Mouse (Mus musculus) fat pad, adult 2 months (tissue): Measurements from ENCODE around the gene Gtf3c5.
A peak's percentile ranks its signal among the peaks of the same experiment; 100 is the strongest.

ENCODE experiments used
- DNase-seq: peaks from one replicate; pipeline ENCODE4 v3.0.0-alpha.2; 2011; ENCODE audit warnings: low read depth, low spot score; ENCODE audit errors: extremely low read depth

The Gtf3c5 gene

DNA sequence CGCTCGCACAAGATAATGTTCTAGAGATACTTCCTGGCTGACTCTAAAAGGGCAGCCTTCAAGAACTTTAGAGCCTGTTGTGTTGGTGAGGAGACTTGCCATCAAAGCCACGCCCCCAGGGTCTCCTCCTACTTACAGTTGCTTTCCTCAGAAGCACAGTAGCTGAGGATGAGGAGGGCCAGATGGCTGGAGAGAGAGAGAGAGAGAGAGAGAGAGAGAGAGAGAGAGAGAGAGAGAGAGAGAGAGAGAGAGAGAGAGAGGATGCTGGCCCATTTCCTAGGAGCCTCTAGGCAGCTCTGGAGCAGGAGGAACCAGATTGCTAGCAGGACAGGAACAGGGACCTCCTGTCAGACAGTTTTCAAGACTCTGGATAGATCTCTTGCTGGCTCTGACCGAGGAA is 47.4 kb downstream of the Gtf3c5 start:
- DNase-seq = no peak

DNA sequence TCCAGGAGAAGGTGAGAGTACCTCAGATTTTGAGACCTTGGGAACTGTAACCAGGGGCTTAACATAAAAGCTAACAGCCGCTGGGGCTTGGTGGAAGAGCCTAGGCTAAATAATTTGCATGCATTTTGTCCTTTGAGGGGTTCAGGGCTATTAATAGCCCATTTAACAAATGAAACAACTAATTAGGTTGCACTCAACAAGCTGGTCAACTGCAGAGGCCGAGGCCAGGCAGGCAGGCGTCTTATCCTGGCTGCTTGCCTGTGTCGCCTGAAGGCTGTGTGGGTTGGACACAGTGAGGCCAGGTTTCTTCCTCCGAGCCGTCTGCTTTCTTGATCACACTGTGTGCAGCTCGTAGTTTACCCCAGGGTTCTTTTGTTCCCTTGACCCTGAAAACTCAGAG is 47.9 kb downstream of the Gtf3c5 start:
- DNase-seq = peak; percentile 64

DNA sequence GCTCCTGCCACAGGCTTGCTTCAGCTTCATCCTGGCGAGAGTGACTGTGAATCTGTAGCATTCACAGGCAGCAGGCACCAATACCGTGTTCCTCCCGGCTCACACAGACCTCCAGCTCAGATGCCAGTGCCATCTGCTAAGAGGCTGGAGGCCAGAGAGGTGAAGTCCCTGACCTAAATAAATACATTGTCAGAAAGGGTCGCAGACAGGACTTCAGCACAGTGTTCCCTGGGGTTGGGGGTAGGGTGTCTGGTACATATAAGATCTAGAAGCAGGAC is 48.3 kb downstream of the Gtf3c5 start:
- DNase-seq = no peak

DNA sequence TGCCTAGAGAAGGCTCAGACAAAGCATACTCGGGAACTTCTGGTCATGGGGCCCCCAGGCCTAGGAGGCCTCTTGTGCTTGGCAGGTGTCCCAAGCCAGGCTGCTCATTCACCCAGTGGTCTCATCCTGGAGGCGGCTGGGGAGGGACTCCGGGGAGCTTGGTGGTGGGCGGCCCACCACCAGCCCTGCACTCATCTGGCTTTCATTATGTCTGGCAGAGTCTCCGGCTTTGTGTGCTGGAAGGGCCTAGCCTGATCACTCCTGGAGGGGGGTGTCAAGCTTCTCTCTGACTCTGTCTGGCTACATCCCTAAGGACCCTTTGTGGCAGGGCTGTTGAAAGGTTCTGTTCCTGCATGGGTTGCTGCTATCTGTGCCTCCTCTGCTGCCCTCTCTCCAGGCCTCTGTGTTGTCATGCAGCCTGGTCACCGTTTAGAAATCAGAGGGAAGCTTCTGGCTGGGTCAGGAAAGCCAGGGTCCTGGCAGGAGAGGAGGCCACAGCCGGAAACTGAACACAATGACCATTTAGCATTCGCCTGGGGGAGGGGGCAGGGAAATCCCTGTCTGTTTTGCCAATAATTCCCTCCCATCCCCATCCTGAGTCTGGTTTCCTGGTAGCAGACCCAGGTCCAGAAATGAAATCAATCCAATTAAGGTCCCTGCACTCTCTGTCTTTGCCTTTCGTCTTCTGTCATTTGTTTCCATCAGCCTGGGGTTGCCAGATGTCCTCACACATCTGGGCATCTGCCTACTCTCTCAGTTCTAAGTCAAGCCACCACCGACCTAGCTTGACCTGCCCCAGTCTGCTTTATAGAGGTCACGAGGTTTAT is 48.9 kb downstream of the Gtf3c5 start:
- no peak for DNase-seq

DNA sequence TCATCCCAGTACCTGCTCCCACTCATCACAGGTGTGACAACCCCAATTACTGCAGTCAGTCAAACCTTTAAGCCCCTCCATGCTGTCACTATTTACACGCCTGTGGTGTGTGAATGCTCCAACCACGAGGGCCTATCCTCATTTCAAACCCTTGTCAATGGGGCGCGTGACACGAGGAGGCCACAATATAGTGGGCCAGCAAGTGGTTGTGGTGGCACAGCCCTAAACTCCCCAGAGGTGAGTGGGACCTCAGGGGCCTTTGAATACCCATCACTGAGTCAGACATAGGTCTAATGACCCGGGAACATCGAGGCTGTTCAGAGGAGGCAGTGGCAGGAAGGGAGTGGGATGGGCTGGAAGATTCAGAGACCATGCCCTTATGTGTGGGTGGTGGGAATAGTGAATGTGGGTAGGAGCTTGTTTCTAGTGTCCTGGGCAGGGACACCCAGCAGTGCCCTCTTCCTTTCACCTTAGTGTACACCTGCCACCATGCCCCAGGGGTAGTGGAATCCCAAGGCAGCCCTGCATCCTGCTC is 49.6 kb downstream of the Gtf3c5 start:
- DNase-seq = no peak

DNA sequence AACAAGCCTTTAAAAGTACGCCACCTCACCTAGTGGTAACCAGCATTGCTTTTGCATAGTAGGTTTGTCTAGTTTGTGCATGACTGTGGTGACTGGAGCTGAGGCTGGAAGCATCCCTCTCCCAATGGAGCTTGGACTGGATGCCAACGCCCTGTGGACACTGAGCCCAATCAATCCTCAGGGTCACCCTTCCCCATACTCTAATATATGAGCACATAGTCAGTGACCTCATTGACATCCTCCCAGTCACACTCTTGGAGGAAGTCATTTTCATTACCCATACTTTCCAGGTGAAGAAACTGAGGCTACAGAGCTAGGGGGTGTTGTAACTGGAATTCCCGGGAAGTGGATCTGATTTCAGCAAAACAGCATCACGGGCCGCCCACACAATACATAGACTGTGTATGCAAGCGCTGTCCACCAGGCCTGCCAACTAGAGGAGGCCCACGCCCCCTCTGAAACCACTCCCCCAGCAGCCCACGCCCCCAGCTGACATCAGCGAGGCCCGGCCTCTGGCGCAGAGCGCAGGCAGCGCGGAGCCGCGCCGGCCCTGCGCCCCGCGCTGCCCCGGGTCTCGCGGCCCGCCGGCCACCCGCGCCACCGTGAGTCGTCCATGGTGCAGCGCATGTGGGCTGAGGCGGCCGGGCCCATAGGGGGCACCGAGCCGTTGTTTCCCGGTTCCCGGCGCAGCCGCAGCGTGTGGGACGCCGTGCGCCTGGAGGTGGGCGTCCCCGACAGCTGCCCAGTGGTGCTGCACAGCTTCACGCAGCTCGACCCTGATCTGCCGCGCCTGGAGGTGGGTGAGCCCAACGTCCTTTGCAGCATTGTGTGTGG is 50.4 kb downstream of the Gtf3c5 start:
- DNase-seq = peak; percentile 74

DNA sequence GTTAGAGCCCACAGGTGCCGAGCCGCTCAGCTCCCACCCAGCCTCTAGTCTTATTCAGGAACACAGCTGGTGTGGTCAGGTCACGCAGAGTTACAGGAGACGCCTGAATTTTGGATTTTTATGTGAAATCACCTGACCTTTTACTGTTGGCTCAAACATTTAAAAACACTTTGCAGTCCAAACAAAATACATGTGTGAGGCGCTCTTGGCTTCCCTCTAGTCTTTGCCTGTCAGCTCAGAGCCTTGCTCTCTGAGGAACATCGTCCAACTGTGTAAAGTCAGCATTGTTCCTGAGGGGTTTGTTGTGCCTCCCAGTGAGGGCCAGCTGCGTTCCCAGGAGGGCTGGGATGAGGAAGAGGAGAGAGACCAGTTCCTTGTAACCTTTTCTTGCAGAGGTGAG is 53.2 kb downstream of the Gtf3c5 start:
- peak; percentile 54 for DNase-seq

DNA sequence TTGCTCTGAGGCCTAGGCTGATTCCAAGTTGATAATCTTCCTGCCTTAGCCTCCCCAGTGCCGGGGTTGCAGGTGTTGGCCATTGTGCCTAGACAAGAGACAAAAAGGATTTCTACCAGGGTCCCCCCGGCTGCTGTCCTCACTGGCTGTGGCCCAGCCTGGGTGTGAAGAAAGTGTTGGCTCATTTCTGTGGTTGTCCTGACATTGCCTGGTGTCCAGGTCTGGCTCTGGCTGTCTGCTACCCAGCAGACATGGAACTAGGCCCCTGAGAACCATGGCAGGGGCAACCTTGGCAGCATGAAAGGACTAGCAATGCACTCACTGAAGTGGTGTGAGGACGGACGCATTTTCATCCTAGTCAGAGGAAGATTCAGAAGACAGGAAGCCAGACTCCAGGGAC is 53.7 kb downstream of the Gtf3c5 start:
- no peak for DNase-seq

DNA sequence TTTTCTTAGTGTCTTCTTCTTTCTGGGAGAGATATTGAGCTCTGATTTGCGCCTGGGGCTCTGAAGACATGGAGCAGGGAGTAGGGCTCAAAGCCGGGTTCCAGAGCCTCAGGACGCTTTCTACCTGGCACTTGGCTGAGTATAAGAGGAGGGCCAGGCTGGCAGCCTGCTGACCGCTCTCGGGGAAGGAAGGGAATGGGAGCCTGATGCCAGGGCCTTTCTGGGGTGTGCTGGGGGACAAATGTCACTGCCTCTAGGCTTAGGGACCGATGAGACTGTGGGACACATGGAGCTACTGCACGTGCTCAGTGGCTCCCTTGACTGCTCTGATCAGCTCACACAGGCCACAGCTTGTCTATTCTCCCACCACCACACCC is 55.2 kb downstream of the Gtf3c5 start:
- DNase-seq = no peak

DNA sequence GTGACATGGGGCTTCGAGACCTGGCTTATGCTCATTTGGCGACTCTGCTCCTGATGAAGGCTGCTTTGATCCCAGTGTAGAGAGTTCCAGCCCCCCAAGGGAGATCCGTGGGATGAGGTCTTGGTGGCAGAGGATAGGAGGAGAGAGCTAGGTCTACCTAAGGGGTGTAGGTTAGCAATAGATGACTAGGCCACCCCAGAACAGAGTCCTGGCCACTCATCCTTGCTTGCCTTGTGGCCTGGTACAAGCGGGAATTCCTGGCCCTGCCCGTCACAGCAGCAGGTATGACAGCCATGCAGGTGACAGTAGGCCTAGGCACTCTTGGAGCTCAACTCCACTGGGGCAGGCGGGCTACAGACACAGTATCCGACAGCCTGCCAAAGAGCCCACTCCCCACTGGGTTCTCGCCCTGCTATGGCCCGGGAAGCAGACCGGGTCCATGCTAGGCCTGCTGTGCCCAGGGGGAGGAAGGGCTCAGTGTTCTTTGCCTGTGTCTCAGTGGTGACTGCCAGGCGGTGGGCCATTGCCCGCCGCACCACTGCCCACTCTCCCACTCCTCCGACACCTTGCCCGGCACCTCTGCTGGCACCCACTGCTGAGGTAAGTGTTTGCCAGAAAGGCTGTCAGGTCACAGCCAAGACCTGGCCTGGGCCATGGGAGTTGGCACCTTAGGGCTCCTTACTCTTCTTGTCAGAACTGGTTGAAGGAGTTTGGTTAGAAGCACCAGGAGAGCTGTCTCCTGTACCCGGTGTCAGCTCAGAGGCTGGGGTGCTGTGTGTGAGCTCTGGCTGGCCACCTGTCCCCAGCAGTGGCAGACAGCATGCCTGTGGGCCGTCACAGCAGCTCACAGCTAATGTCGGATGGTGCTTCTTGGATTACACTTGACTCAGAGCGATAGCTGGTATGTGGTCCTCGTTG is 55.9 kb downstream of the Gtf3c5 start:
- DNase-seq = peak; percentile 77

DNA sequence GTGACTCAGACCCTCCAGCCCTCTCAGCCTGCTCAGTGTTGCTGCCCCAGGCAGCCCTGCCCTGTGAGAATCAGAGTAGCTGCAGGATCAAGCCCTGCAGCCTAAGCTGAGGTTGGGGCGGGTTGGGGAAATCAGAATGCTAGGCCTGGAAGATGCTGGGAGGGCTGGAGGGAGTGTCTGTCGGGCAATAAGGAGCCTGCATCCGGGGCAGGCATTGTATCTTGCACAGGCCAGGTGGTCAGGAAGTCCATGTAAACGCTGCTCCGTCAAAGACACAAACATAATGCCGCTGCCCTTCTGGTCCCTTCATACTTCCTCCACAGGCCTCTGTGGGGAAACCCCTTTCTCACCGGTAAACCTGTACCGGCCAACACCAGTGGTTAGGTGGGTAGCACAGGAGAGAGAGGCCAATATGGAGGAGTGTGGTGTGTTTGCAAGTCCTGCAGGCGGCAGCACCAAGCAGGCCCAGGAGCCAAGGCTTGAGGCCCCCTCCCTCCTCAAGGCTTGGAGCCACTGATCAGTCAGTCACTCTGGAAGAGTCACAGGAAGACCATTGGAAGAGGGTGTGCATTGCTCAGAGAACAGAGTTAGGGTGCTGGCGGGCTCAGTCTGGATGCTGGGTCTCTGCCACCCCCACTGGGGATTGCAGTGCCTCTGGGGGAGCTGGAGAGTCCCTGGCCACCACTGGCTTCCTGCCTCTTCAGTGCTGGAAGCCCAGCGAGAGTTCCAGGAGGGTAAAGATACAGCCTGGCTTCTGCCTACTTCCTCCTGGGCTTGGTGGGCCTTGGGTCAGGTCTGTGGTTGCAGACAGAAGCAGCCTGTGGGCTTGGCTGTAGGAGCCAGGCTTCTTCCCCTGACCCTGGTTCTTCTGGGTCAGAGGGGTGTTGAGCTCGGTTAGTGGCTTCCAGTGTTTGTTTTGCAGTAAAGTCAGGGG is 57.3 kb downstream of the Gtf3c5 start:
- no peak for DNase-seq

DNA sequence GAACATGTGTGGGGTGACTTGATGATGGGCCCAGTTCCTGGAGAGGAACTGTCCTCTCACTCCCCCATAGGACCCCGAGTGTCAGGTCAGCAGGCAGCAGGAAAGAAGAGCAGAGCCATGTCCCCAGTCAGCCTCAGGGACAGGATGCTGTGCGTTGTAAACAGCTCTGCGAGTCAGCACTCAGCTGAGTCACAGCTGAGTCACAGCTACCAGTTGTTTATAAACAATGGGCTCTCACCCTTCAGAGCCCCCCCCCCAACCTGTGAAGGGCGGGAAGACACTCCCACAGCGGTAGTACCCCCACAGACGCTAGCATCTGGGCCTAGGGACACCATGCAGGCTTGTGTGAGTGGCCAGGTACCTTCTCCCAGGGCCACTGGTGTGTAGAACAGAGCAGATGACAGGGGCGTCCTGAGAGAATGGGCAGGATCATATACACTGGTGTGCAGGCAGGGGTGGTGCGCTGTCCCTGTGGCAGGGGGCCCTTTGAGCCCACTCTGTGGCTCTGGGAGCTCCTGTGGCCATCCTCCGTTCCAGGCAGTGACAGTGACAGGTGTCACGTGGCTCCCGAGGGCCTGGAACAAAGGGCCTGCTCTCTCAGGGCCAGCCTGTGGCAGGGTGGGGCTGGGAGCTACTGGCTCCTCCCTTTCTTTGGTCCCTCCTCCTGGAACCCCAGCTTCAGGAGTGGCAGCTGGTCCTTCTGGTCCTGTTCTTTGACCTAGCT is 58.2 kb downstream of the Gtf3c5 start:
- DNase-seq = no peak

DNA sequence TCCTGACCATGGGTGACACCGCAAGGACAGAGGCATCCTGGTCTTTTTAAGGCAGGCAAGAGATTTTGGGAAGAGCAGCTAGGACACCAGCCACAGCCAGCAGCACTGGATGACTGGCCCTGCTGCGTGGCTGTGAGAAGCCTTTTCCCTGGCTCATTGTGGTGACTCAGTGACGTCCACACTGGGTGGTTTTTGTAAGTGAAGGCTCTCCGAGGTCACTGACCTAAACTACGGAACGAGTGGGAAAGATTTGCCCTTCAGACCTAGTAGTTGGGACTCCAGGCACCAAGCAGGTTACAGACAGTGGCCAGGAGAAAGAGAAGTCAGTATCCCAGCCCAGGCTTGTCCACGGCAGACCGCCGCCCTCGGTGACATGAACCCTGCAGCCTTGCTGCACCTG is 59.1 kb downstream of the Gtf3c5 start:
- no peak for DNase-seq

DNA sequence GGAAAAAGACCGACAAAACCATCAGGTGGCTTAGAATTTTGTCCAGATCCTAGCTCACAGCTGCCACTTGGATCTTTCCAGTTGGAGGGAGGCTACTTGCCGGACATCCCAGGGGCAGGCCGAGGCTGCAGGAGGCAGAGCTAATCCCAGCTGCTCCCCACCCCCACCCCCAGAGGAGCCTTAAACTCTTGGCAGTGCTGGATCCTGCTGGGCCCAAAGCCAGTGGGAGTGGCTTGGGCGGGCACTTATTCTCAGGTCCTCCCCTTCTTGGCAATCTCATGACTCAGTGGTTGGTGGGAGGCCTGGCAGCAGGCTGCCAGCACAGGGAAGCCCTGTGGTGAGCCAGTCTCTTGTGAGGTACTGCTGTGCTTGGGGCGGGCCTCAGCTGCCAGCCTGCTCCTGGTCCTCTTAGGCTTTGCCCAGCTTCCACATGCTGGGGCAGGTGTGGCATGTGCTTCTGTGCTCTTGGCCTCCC is 59.9 kb downstream of the Gtf3c5 start:
- DNase-seq = peak; percentile 85

DNA sequence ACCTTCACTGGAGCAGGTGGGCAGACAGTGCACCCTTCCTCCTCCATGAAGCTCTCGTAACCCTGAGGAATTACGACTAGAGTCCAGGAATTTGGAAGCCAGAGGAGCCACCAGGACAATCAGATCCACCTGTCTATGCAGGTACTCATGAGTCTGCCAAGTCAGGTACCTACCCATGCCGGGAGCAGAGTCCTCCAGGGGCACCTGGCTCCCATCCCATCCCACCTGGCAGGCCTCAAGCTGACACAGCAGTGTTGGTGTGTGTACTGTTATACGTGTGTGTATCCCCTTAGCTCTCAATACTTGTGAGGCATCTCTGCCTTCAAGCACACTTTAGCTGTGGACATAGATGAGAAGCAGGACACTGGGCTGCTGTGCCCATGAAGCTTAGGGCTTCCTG is 61.4 kb downstream of the Gtf3c5 start:
- DNase-seq = no peak

DNA sequence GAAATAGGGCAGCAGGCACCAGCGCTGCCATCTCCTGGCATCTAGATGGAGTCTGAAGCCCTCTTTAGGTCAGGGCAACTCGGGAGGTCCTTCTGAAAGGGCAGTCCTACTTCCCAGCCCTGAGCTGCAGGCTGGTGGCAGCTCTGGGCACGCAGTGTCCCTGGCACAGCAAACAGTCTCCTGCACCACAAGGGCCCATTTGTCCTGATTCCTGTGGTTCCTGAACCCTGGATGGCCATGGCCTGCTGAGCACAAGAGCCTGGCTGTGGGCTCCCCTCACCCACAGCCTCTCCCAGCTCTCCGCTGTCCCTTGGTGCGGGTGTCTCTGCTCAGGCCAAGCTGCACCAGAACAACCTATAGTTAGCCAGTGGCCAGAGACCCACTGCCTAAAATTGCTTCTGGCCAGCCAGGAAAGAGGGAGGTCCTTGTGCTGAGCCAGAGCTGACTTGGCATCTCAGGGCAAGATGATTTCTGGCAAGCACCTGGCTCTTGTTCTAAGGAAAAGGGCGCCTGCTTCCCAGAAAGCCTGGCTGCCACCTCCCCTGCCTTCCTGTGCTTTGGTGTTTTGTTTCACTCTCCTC is 61.9 kb downstream of the Gtf3c5 start:
- peak; percentile 75 for DNase-seq

DNA sequence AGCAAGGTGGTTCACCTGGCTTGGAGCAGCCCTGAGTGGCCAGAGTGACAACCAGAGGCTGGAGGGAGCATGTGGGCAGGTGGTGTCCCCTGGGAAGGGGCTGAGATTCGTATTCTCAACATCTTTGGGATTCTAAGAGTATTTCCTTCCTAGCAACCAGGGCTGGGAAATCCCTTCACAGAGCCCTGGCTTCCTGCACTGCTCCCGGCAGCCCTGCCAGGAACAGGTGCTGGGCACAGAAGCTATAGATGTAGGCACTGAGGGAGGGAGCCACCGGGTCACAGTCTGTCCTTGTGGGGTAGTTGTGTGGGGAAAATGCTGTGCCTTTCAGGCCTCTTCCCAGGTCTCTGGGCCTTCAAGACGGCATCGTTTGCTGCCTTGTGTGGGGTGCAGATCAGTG is 63.0 kb downstream of the Gtf3c5 start:
- DNase-seq = no peak

DNA sequence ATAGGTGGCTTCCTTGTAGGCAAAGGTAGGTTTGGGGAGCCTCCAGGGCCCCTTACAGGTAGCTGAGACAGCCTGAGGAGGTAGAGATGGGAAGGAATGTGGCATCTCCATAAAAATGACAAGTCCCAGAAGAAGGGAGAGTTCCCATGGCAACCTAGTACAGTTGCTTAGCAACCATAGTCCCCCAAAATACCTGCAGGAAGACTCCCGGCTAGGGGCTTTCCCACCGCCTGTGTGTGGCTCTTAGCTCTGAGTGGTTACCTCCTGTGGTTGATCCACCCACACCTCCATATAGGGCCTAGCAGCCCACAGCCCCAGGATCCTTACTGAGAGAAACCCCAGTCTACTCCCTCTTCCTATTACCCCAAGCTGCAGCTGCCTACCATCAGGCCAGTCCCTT is 65.3 kb downstream of the Gtf3c5 start:
- DNase-seq = no peak
